20 mouse cellular contexts compared by ENCODE assay signal in genomic region chr6:141568559-141568946, GRCm38 (mm10). TPM values are rescaled to one million over a fixed set of nuclear protein-coding genes. Genes with fewer than 3 reads are reported as not detected.
A peak's percentile ranks its signal among the peaks of the same experiment; 100 is the strongest.
DNase-seq lines count a peak whose midpoint lies in the region; ATAC-seq and TF ChIP-seq lines count a peak whose summit lies in the region.
"Had no signal": no experiment of that assay in that cellular context is flagged by ENCODE, and none has a peak within 500 bp of the region (broad histone marks: within the 10 kb centered on the region; RNA-seq: fewer than 3 reads in every experiment).

No protein-coding gene starts in this region.

- no peaks in the 10 kb centered on the region for H3K36me3 ChIP-seq in midbrain, embryonic 11.5 days (ENCODE audit: control insufficient read depth, insufficient read depth, low read length)
- no peaks in the 10 kb centered on the region for H3K36me3 ChIP-seq in midbrain, embryonic 10.5 days
- H3K36me3 ChIP-seq in forebrain, embryonic 15.5 days, result no peaks in the 10 kb centered on the region
- no peaks in the 10 kb centered on the region for H3K36me3 ChIP-seq in hindbrain, postnatal 0 days (ENCODE audit: insufficient read depth, low read length)
- no peaks in the 10 kb centered on the region for H3K36me3 ChIP-seq in neural tube, embryonic 14.5 days (ENCODE audit: control insufficient read depth, insufficient read depth, low read length)
- no peaks in the 10 kb centered on the region for H3K36me3 ChIP-seq in kidney, embryonic 16.5 days (ENCODE audit: insufficient read depth, low read length)
- H3K36me3 ChIP-seq: embryonic facial prominence, embryonic 13.5 days; G1E; heart, embryonic 12.5 days; lung, embryonic 15.5 days had no signal

- no peaks in the 10 kb centered on the region for H3K9me3 ChIP-seq in midbrain, embryonic 11.5 days (ENCODE audit: control insufficient read depth, low read length)
- H3K9me3 ChIP-seq in midbrain, embryonic 10.5 days (replicated peaks), result no peaks in the 10 kb centered on the region
- no peaks in the 10 kb centered on the region for H3K9me3 ChIP-seq in forebrain, embryonic 15.5 days
- no peaks in the 10 kb centered on the region for H3K9me3 ChIP-seq in hindbrain, postnatal 0 days (ENCODE audit: low read length)
- H3K9me3 ChIP-seq in neural tube, embryonic 14.5 days (ENCODE audit: control insufficient read depth, low read length), result no peaks in the 10 kb centered on the region
- no peaks in the 10 kb centered on the region for H3K9me3 ChIP-seq in kidney, embryonic 16.5 days (ENCODE audit: low read length)
- H3K9me3 ChIP-seq: embryonic facial prominence, embryonic 13.5 days; heart, embryonic 12.5 days; lung, embryonic 15.5 days had no signal

- no peak overlapping the region for H3K9ac ChIP-seq in midbrain, embryonic 11.5 days (ENCODE audit: low read length)
- no peak overlapping the region for H3K9ac ChIP-seq in forebrain, embryonic 15.5 days (replicated peaks)
- H3K9ac ChIP-seq in hindbrain, postnatal 0 days (replicated peaks; ENCODE audit: low read length), result no peak overlapping the region
- H3K9ac ChIP-seq in neural tube, embryonic 14.5 days (replicated peaks; ENCODE audit: low read depth, low read length), result no peak overlapping the region
- H3K9ac ChIP-seq in kidney, embryonic 16.5 days (replicated peaks; ENCODE audit: low read length), result no peak overlapping the region
- H3K9ac ChIP-seq: embryonic facial prominence, embryonic 13.5 days; heart, embryonic 12.5 days; lung, embryonic 15.5 days had no signal

- TF ChIP-seq CTCF in hindbrain, postnatal 0 days (IDR thresholded peaks at IDR 0.05; ENCODE audit: low read depth), result no peak

- H3K4me1 ChIP-seq in midbrain, embryonic 11.5 days (ENCODE audit: control insufficient read depth, insufficient read depth, low read length), result no peaks in the 10 kb centered on the region
- peaks cover 7% of the 10 kb centered on the region; the same call in 1 of the 2 replicates for H3K4me1 ChIP-seq in midbrain, embryonic 10.5 days
- H3K4me1 ChIP-seq in forebrain, embryonic 15.5 days, result peaks cover 18% of the 10 kb centered on the region
- H3K4me1 ChIP-seq in hindbrain, postnatal 0 days (ENCODE audit: insufficient read depth, low read length), result no peaks in the 10 kb centered on the region
- H3K4me1 ChIP-seq in neural tube, embryonic 14.5 days (ENCODE audit: control insufficient read depth, insufficient read depth, low read length), result no peaks in the 10 kb centered on the region
- no peaks in the 10 kb centered on the region for H3K4me1 ChIP-seq in kidney, embryonic 16.5 days (ENCODE audit: insufficient read depth, low read length)
- H3K4me1 ChIP-seq: embryonic facial prominence, embryonic 13.5 days; heart, embryonic 12.5 days; lung, embryonic 15.5 days had no signal

- no peak overlapping the region for H3K27ac ChIP-seq in midbrain, embryonic 11.5 days (ENCODE audit: low read depth, low read length)
- no peak overlapping the region for H3K27ac ChIP-seq in midbrain, embryonic 10.5 days (replicated peaks)
- H3K27ac ChIP-seq in forebrain, embryonic 15.5 days (replicated peaks), result peak overlapping the region; percentile 80
- no peak overlapping the region for H3K27ac ChIP-seq in hindbrain, postnatal 0 days
- H3K27ac ChIP-seq in neural tube, embryonic 14.5 days (ENCODE audit: low read depth, low read length), result no peak overlapping the region
- no peak overlapping the region for H3K27ac ChIP-seq in kidney, embryonic 16.5 days (ENCODE audit: low read length)
- H3K27ac ChIP-seq: embryonic facial prominence, embryonic 13.5 days; lung, embryonic 15.5 days; stomach, postnatal 0 days had no signal

- peak; percentile 76 for DNase-seq in midbrain, embryonic 11.5 days (ENCODE audit: low spot score, missing footprints)
- no peak for DNase-seq in midbrain, embryonic 10.5 days (ENCODE audit: low spot score)
- DNase-seq in hindbrain, postnatal 0 days (ENCODE audit: low spot score), result peak; percentile 7
- no peak for DNase-seq in heart, postnatal 4 days
- DNase-seq: cerebellum, adult 9-11 months; gastrocnemius, postnatal 14 days; kidney, adult 8-10 months; kidney, postnatal 4 days; thymus, postnatal 25 days had no signal

- ATAC-seq in midbrain, embryonic 11.5 days (ENCODE audit: low FRiP score), result peak; percentile 55; the same call in 1 of the 2 replicates
- ATAC-seq in forebrain, embryonic 15.5 days (replicated peaks), result peak; percentile 93
- 0 out of 2 replicates have a peak, but pooled peaks have one; percentile 43 for ATAC-seq in hindbrain, postnatal 0 days
- peak; percentile 71; the same call in 1 of the 2 replicates for ATAC-seq in neural tube, embryonic 14.5 days (ENCODE audit: low read depth)
- ATAC-seq in kidney, embryonic 16.5 days (ENCODE audit: low FRiP score, low TSS enrichment), result no peak

- no peaks in the 10 kb centered on the region for H3K27me3 ChIP-seq in midbrain, embryonic 11.5 days (ENCODE audit: control insufficient read depth, insufficient read depth, low read length)
- H3K27me3 ChIP-seq in midbrain, embryonic 10.5 days (ENCODE audit: low read depth, poor library complexity, severe bottlenecking), result no peaks in the 10 kb centered on the region
- H3K27me3 ChIP-seq in forebrain, embryonic 15.5 days, result no peaks in the 10 kb centered on the region
- H3K27me3 ChIP-seq in hindbrain, postnatal 0 days (ENCODE audit: insufficient read depth, low read length), result no peaks in the 10 kb centered on the region
- no peaks in the 10 kb centered on the region for H3K27me3 ChIP-seq in neural tube, embryonic 14.5 days (ENCODE audit: control insufficient read depth, insufficient read depth, low read length)
- H3K27me3 ChIP-seq in kidney, embryonic 16.5 days (ENCODE audit: insufficient read depth, low read length), result no peaks in the 10 kb centered on the region
- H3K27me3 ChIP-seq: embryonic facial prominence, embryonic 13.5 days; heart, embryonic 12.5 days; lung, embryonic 15.5 days had no signal

- H3K4me2 ChIP-seq in midbrain, embryonic 11.5 days, result no peak overlapping the region
- peak overlapping the region; percentile 23 for H3K4me2 ChIP-seq in forebrain, embryonic 15.5 days (replicated peaks)
- H3K4me2 ChIP-seq in hindbrain, postnatal 0 days (ENCODE audit: low read depth, low read length), result no peak overlapping the region
- peak overlapping the region; percentile 6; the same call in 1 of the 2 replicates for H3K4me2 ChIP-seq in neural tube, embryonic 14.5 days (ENCODE audit: low read depth, low read length)
- H3K4me2 ChIP-seq in kidney, embryonic 16.5 days (replicated peaks; ENCODE audit: low read depth, low read length), result no peak overlapping the region
- H3K4me2 ChIP-seq: embryonic facial prominence, embryonic 13.5 days; heart, embryonic 12.5 days; lung, embryonic 15.5 days had no signal

- no peak overlapping the region for H3K4me3 ChIP-seq in midbrain, embryonic 11.5 days (ENCODE audit: low read depth, low read length)
- no peak overlapping the region for H3K4me3 ChIP-seq in midbrain, embryonic 10.5 days
- H3K4me3 ChIP-seq in forebrain, embryonic 15.5 days, result no peak overlapping the region
- no peak overlapping the region for H3K4me3 ChIP-seq in hindbrain, postnatal 0 days (ENCODE audit: low read length)
- H3K4me3 ChIP-seq in neural tube, embryonic 14.5 days (ENCODE audit: low read depth, low read length), result no peak overlapping the region
- H3K4me3 ChIP-seq in kidney, embryonic 16.5 days (ENCODE audit: low read length), result no peak overlapping the region
- H3K4me3 ChIP-seq: embryonic facial prominence, embryonic 13.5 days; heart, embryonic 12.5 days; lung, embryonic 15.5 days had no signal

- WGBS in midbrain, embryonic 11.5 days, result 49% methylated on average over 3 of the region's 3 CpGs
- WGBS in midbrain, embryonic 10.5 days, result 71% methylated on average over 3 of the region's 3 CpGs
- 10% methylated on average over 3 of the region's 3 CpGs for WGBS in forebrain, embryonic 15.5 days
- WGBS in hindbrain, postnatal 0 days, result 24% methylated on average over 3 of the region's 3 CpGs
- WGBS in neural tube, embryonic 14.5 days, result 37% methylated on average over 3 of the region's 3 CpGs
- WGBS in kidney, embryonic 16.5 days, result 63% methylated on average over 3 of the region's 3 CpGs

RNA-seq across cellular contexts. Expression of gene Slco1c1, which starts 44.4 kb away (rescaled TPM):
- polyA plus RNA-seq in midbrain, embryonic 11.5 days (2014; fragmentation: Nextera tagmentation; extraction: Ambion mirVana), result 1.5 and 2.1 TPM in 2 replicates
- polyA plus RNA-seq in midbrain, embryonic 10.5 days (2016; fragmentation: Nextera tagmentation; extraction: Ambion mirVana), result 1.1 and 1.3 TPM in 2 replicates
- polyA plus RNA-seq in forebrain, embryonic 15.5 days (2015; fragmentation: Nextera tagmentation; extraction: Ambion mirVana), result 15.6 and 19.6 TPM in 2 replicates
- 22.8 and 27.7 TPM in 2 replicates for total RNA-seq in hindbrain, postnatal 0 days (2014; rRNA removed)
- 27.2 and 27.7 TPM in 2 replicates for polyA plus RNA-seq in hindbrain, postnatal 0 days (2015; fragmentation: Nextera tagmentation; extraction: Ambion mirVana)
- 9.2 and 10.4 TPM in 2 replicates for polyA plus RNA-seq in neural tube, embryonic 14.5 days (2014; fragmentation: Nextera tagmentation; extraction: Ambion mirVana)
- 0.21 TPM in 1 of 2 replicates, not detected in the other for polyA plus RNA-seq in kidney, embryonic 16.5 days (2015; fragmentation: Nextera tagmentation; extraction: Ambion mirVana)
- total RNA-seq in heart, postnatal 4 days (2021), result 1 to 10 TPM in 1 of 2 experiments, under 1 TPM in 1; 0.97 to 1.0 TPM
- total RNA-seq: hematopoietic stem cell, adult 5-6 weeks; liver, adult 2 months had no signal
- polyA plus RNA-seq: G1E; liver, adult 2 months; lung, embryonic 15.5 days; spleen, adult 2 months had no signal

Comparison
In these comparisons a context has a peak if more than half of its experiments do, and no peak if none do; other contexts are left out.
1. DNase-seq: peak in midbrain, embryonic 11.5 days (single experiment) and hindbrain, postnatal 0 days (single experiment); none in midbrain, embryonic 10.5 days (single experiment) and heart, postnatal 4 days (single experiment).
2. H3K4me2 ChIP-seq: peak in forebrain, embryonic 15.5 days (single experiment) and neural tube, embryonic 14.5 days (single experiment); none in midbrain, embryonic 11.5 days (single experiment), hindbrain, postnatal 0 days (single experiment) and kidney, embryonic 16.5 days (single experiment).